Mouse (Mus musculus): ENCODE results near the gene Ndfip2. TPM values are rescaled to one million over a fixed set of nuclear protein-coding genes. Genes with fewer than 3 reads are reported as not detected.

The Ndfip2 gene
- total RNA-seq (2021): 100 to 1,000 TPM in 1 of 2 experiments, 10 to 100 TPM in 1; 97.9 to 103 TPM
- long read RNA-seq, experiment 1, transcript Ndfip2-202 (8 exons, 1,695 nt): minor isoform, 27 of 236 reads
- long read RNA-seq, experiment 1, transcript Ndfip2-206 (8 exons, 2,532 nt): major isoform, 196 of 236 reads
- long read RNA-seq, experiment 1, partial matches to known transcripts: 4 of 236 reads
- long read RNA-seq, experiment 1, other reads (novel, unspliced or antisense): 8 of 236 reads
- long read RNA-seq, experiment 2, transcript Ndfip2-202 (8 exons, 1,695 nt): minor isoform, 24 of 153 reads
- long read RNA-seq, experiment 2, transcript Ndfip2-206 (8 exons, 2,532 nt): major isoform, 121 of 153 reads
- long read RNA-seq, experiment 2, partial matches to known transcripts: 2 of 153 reads
- long read RNA-seq, experiment 2, other reads (novel, unspliced or antisense): 6 of 153 reads

GRCm38 (mm10) chr14:105258379-105259034, at the start of gene Ndfip2:
Ndfip2 (plus strand) TSS chr14:105258573.
- peak; percentile 90 to 93 for DNase-seq (ENCODE audit: extremely low spot score in 1 of 2, low spot score in 2 of 2)
- intact Hi-C loops (cut with DNase I): loop anchor here (2.0 kb wide), 2 partner anchors 28 to 82 kb away; partner anchors contain the start of gene Rbm26

GRCm38 (mm10) chr14:105219525-105220376, 38.6 kb upstream of the Ndfip2 start:
- no peak for TF ChIP-seq CTCF (IDR thresholded peaks at IDR 0.05)
- DNase-seq (ENCODE audit: extremely low spot score in 1 of 2, low spot score in 2 of 2): no peak
- intact Hi-C loops (cut with DNase I): no loop called here
- Histone ChIP-seq H3K27ac (no peak overlapping the region), H3K4me3 (no peak overlapping the region)

More at GRCm38 (mm10) chr14:105258379-105259034, at the start of gene Ndfip2:
- peak within 1 kb of the TSS; percentile 94 for H3K4me3 ChIP-seq
- no peak; the same call in none of the 2 replicates for TF ChIP-seq CTCF (IDR thresholded peaks at IDR 0.05)
- peak within 1 kb of the TSS; percentile 97 for H3K27ac ChIP-seq

DNA sequence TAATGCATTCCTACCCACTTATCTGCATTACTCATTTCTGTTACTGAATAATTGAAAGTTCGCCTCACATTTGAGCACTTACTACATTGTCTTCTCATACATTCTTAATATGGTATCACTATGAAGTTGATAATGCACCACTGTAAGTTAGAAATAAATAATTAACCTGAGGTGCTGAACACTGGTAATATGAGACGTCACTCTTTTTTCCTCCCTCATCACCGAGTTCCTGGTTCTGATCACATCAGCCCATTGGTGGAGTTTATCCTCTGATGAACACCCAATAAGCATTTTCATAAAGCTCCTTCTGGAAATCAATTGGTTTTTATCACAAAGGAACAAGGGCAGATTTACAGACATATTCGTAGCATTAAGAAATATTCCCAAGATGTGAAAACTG, 36.1 kb upstream of the Ndfip2 start:
- DNase-seq (ENCODE audit: extremely low spot score in 1 of 2, low spot score in 2 of 2): no peak
- no peak overlapping the region for H3K27ac ChIP-seq

GRCm38 (mm10) chr14:105225790-105226189, 32.6 kb upstream of the Ndfip2 start:
- Histone ChIP-seq H3K4me3 (no peak overlapping the region), H3K27ac (no peak overlapping the region)
- TF ChIP-seq CTCF (IDR thresholded peaks at IDR 0.05): peak; percentile 8
- no peak for DNase-seq (ENCODE audit: extremely low spot score in 1 of 2, low spot score in 2 of 2)
- intact Hi-C loops (cut with DNase I): no loop called here

More for the DNA sequence above, 36.1 kb upstream of the Ndfip2 start:
- no peak for TF ChIP-seq CTCF (IDR thresholded peaks at IDR 0.05)
- intact Hi-C loops (cut with DNase I): no loop called here
- no peak overlapping the region for H3K4me3 ChIP-seq

GRCm38 (mm10) chr14:105232421-105232820, 26.0 kb upstream of the Ndfip2 start:
- Histone ChIP-seq H3K4me3 (no peak overlapping the region), H3K27ac (no peak overlapping the region)
- DNase-seq (ENCODE audit: extremely low spot score in 1 of 2, low spot score in 2 of 2): peak; percentile 16 to 18
- intact Hi-C loops (cut with DNase I): loop anchor here (2.0 kb wide), 1 partner anchor 62 kb away; no protein-coding TSS in a partner anchor
- TF ChIP-seq CTCF (IDR thresholded peaks at IDR 0.05): peak; percentile 56

DNA sequence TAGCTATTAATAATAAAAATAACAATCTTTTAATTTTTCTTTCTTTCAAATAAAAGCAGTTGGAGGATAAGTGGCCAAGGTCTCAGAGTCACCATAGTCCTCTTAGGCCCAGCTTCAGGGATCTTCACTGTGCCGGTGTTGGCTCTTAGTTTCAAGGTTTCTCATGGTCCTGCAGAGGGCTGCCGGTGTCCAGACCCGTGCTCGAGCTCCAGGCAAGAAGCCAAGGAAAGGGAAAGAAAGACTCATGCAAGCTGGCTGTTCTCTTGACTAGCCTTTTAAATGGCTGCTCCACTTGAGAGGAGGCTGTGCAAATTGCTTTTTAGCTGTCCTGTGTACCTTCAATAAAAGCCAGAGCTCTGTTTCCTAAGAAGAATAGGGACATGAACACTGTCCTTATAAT, 21.8 kb upstream of the Ndfip2 start:
- TF ChIP-seq CTCF (IDR thresholded peaks at IDR 0.05): no peak
- H3K4me3 ChIP-seq: no peak overlapping the region
- DNase-seq (ENCODE audit: extremely low spot score in 1 of 2, low spot score in 2 of 2): no peak
- intact Hi-C loops (cut with DNase I): no loop called here
- no peak overlapping the region for H3K27ac ChIP-seq

DNA sequence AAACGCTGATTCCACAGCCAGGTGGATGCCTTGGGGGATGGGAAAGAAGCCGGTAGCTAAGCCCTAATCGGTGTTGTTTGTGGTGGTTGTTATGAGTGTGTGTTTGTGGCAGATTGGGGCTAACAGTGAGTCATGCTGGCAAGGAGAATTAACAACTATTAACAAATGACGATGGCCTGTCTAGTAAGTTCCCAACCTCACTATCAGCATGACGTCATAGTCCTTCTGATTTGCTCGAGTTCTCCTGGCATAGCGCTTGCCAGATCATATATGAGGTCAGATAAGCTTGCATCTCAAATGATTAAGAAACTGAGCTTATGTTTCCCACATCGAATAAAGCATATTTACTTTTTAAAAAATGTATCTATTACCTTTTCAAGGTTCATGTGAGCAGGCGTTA, 20.6 kb upstream of the Ndfip2 start:
- Histone ChIP-seq H3K27ac (no peak overlapping the region), H3K4me3 (no peak overlapping the region)
- intact Hi-C loops (cut with DNase I): no loop called here
- no peak for TF ChIP-seq CTCF (IDR thresholded peaks at IDR 0.05)
- no peak for DNase-seq (ENCODE audit: extremely low spot score in 1 of 2, low spot score in 2 of 2)

DNA sequence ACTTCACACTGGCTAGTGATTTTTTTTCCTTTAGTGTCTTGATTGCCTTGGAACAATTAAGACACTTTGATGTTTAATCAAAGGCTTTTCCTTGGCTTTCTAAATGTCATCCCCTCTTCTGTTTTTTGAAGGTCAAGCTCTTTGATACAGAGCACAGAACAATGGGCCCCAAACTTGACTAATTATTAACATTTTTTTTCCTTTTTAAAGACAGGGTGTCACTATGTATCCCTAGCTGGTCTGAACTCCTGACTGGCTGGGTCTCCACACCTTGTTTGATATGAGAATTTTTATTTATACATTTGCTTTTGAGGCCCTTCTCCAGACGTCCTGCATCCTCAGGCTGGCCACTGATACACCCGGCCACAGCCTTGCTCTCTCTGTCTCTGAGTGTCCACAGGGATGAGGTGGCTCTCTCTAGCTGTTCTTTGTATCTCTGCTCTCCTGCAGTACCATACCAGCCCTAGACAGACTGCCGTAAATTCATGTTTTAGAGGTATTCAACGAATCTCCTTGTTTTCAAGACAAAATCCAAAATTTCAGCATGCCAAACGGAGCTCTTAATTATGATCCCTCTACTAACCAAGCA, 19.8 kb upstream of the Ndfip2 start:
- intact Hi-C loops (cut with DNase I): no loop called here
- no peak for TF ChIP-seq CTCF (IDR thresholded peaks at IDR 0.05)
- Histone ChIP-seq H3K27ac (no peak overlapping the region), H3K4me3 (no peak overlapping the region)
- no peak for DNase-seq (ENCODE audit: extremely low spot score in 1 of 2, low spot score in 2 of 2)

GRCm38 (mm10) chr14:105240120-105240519, 18.3 kb upstream of the Ndfip2 start:
- Histone ChIP-seq H3K27ac (no peak overlapping the region), H3K4me3 (no peak overlapping the region)
- no peak for DNase-seq (ENCODE audit: extremely low spot score in 1 of 2, low spot score in 2 of 2)
- intact Hi-C loops (cut with DNase I): no loop called here
- no peak for TF ChIP-seq CTCF (IDR thresholded peaks at IDR 0.05)

DNA sequence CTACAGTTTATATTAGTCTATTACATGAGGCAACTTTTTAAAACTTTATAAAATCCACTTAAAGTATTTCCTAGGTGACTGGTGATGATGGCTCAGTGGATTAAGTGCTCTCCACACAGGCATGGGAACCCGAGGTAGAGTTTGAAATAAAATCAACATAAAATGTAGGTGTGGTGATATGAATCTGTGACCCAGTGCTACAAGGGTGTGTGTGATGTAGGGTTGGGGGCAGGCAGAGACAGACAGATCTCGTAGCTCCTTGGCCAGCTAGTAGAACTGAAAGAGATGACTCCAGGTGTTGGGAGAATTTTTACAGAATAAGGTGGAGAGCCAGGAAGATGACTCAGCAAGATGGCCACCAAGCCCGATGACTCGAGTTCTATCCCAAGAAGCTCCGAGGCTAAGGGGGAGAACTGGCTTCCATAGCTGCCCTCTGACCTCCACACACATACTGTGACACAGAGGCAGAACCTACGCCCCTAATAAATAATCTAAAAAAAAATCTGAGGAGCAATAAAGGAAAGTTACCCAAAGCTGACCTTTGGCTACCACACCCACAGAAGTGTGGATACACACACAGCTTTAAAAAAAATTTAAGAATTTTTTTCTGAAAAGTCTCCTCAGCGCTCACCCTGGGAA, 14.4 kb upstream of the Ndfip2 start:
- H3K27ac ChIP-seq: no peak overlapping the region
- DNase-seq (ENCODE audit: extremely low spot score in 1 of 2, low spot score in 2 of 2): no peak
- intact Hi-C loops (cut with DNase I): no loop called here
- no peak overlapping the region for H3K4me3 ChIP-seq
- no peak for TF ChIP-seq CTCF (IDR thresholded peaks at IDR 0.05)

DNA sequence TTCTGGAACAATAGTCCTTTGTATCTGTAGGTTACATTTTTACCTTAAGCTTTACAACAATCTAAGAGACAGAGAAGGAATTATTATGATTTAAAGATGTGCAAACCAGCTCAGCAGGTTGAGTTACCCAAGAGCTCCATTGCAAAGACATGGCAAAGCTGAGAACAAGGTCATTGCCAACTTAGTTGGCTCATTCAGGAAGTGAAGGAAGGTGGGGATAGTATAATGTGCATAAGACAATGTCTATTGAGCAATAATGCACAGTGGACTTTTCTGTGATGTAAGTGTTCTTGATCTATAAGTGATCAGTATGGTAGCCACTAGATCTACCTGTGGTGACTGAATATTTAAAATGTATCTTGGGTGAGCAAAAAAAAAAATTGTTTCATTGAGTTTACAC, 7.3 kb upstream of the Ndfip2 start:
- no peak overlapping the region for H3K27ac ChIP-seq
- no peak for TF ChIP-seq CTCF (IDR thresholded peaks at IDR 0.05)
- no peak for DNase-seq (ENCODE audit: extremely low spot score in 1 of 2, low spot score in 2 of 2)
- no peak overlapping the region for H3K4me3 ChIP-seq
- intact Hi-C loops (cut with DNase I): no loop called here
